Mouse (Mus musculus) stomach, postnatal 0 days (tissue): Measurements from ENCODE around the gene Apba1.

Source experiments
- CTCF ChIP-seq: IDR thresholded peaks from 2 replicates; pipeline ENCODE4 v1.5.1; 2016; ENCODE audit warnings: antibody characterized with exemption, low read depth, mild to moderate bottlenecking, moderate library complexity
- EP300 ChIP-seq: optimal IDR thresholded peaks from 2 replicates; pipeline ENCODE3; 2016; ENCODE audit warnings: antibody characterized with exemption

- TF ChIP-seq CTCF, result 0 out of 2 replicates have a peak, but pooled peaks have one; percentile 5
- TF ChIP-seq EP300, result no peak
Measured at GRCm38 (mm10) chr19:23757011-23757410, 1.7 kb upstream of the Apba1 start.
